Mouse (Mus musculus) CD4-positive, CD25-positive, alpha-beta regulatory T cell, adult 2 months (primary cell): Measurements from ENCODE around the gene Slc35e3.

Experiments used
- DNase-seq: peaks from one replicate; pipeline ENCODE4 v3.0.0-alpha.2; 2012; ENCODE audit warnings: low read depth, low spot score

Gene Slc35e3

GRCm38 (mm10) chr10:117746297-117746883 is at the start of gene Slc35e3:
TSS of gene Slc35e3 (minus strand) at chr10:117746365.
- DNase-seq: peak; percentile 96

- no peak for DNase-seq
Measured at GRCm38 (mm10) chr10:117795206-117795605, 49.0 kb upstream of the Slc35e3 start.

- no peak for DNase-seq
Measured at GRCm38 (mm10) chr10:117793436-117794030, 47.4 kb upstream of the Slc35e3 start.

GRCm38 (mm10) chr10:117792141-117793091 is 46.3 kb upstream of the Slc35e3 start, which contains the start of gene Nup107:
TSS of gene Nup107 (minus strand) at chr10:117792705.
- peak; percentile 100 for DNase-seq

GRCm38 (mm10) chr10:117791171-117791470 is 45.0 kb upstream of the Slc35e3 start:
- DNase-seq: no peak

- DNase-seq: no peak
Measured at GRCm38 (mm10) chr10:117790421-117791170, 44.4 kb upstream of the Slc35e3 start.

- no peak for DNase-seq
Measured at GRCm38 (mm10) chr10:117790011-117790410, 43.8 kb upstream of the Slc35e3 start.

GRCm38 (mm10) chr10:117784646-117785045 is 38.5 kb upstream of the Slc35e3 start:
- DNase-seq: peak; percentile 70

GRCm38 (mm10) chr10:117783786-117784420 is 37.7 kb upstream of the Slc35e3 start:
- DNase-seq: no peak

- no peak for DNase-seq
Measured at GRCm38 (mm10) chr10:117782491-117783260, 36.5 kb upstream of the Slc35e3 start.

GRCm38 (mm10) chr10:117782056-117782455 is 35.9 kb upstream of the Slc35e3 start:
- DNase-seq: no peak

- DNase-seq: no peak
Measured at GRCm38 (mm10) chr10:117781021-117781725, 35.0 kb upstream of the Slc35e3 start.

GRCm38 (mm10) chr10:117780306-117780911 is 34.2 kb upstream of the Slc35e3 start:
- DNase-seq: no peak

GRCm38 (mm10) chr10:117779581-117780305 is 33.6 kb upstream of the Slc35e3 start:
- no peak for DNase-seq

GRCm38 (mm10) chr10:117778951-117779350 is 32.8 kb upstream of the Slc35e3 start:
- no peak for DNase-seq

GRCm38 (mm10) chr10:117778328-117778910 is 32.3 kb upstream of the Slc35e3 start:
- DNase-seq: no peak

GRCm38 (mm10) chr10:117777501-117778327 is 31.5 kb upstream of the Slc35e3 start:
- no peak for DNase-seq

GRCm38 (mm10) chr10:117777103-117777470 is 30.9 kb upstream of the Slc35e3 start:
- no peak for DNase-seq
